Mouse (Mus musculus): ENCODE data around the gene Lipe.
A peak's percentile ranks its signal among the peaks of the same experiment; 100 is the strongest.

Gene Lipe

DNA sequence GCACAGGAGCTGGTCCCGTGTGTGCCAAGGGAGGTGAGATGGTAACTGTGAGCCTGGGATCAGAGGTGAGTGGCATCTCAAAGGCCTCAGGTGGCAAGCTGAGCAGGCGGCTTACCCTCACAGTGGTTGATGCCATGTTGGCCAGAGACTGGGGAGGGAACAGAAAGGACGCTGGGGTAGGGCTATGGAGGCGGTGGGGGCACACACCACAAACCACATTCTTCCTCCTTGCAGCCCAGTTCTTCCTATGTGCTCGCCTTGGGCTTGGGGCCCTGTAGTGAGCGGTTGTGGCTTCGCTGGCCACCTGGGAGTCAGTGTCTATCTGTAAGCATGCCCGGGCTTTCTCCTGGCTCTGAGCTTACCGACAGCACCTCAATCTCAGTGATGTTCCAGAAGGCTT lies 13.7 kb downstream of the Lipe start:
- no peak for DNase-seq

DNA sequence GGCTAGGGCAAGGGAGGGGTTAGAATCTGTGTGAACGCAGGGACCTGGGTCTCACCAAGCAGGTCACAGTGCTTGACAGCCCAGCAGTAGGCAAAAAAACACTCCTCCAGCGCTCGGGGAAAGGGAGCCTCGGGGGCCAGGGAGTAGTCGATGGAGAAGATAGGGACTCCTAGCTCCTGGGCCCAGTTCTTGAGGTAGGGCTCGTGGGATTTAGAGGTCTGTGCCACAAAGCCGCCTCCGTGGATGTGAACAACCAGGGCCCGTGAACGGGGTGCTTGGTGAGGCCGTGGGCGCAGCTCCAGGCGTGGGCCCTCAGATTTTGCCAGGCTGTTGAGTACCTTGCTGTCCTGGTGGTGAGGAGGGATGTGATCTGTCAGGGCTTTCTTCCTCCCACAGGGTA lies 14.2 kb downstream of the Lipe start:
- DNase-seq: no peak

DNA sequence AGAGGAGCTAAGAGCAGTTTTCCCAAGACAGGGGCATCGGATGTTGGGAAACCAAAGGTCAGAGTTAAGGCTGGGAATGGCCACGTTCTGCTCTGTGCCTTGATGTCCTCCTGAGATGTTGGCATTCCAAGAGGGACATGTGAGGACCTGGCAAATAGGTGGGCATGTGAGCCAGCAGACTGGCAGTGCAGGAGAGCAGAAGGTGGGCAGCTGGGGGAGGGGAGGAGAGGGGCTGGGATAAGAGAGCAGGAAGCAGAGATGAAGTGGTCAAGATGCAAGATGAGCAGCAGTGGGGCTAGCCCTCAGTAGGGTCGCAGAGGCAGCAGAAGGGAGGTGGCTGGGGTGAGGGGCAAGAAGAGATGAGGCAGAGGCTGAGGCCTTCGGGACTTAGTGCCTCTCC lies 14.6 kb downstream of the Lipe start:
- DNase-seq: no peak

DNA sequence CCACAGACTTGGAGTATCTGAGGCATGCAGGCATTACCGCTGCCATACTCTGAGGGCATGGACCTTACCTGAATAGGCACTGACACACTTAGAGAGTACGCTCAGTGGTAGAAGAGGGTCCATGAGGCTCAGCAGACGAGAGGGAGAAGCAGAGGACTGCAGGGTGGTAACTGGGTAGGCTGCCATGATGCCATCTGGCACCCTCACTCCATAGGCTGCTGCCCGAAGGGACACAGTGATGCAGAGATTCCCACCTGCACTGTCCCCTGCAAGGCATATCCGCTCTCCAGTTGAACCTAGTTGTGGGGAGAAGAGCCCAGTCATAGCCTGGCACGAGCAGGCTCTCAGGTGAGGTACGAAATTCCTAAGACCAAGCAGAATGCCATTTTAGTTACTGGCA lies 15.1 kb downstream of the Lipe start:
- DNase-seq: no peak

DNA sequence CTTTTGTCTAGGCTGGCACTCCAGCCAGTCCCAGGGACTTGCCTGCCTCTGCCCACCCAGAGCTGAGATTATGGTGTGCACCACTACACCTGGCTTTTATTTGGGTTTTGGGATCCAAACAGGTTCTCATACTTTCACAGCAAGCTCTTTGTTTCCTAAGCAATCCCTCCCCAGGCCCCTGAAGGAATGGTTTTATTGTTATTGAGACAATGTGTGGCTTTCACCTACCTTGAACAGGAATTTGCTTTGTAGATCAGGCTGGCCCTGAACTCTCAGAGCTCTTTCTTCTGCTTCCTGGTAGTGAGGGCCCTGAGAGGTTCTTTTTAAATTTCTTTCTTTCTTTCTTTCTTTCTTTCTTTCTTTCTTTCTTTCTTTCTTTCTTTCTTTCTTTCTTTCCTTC lies 16.0 kb downstream of the Lipe start:
- no peak for DNase-seq

DNA sequence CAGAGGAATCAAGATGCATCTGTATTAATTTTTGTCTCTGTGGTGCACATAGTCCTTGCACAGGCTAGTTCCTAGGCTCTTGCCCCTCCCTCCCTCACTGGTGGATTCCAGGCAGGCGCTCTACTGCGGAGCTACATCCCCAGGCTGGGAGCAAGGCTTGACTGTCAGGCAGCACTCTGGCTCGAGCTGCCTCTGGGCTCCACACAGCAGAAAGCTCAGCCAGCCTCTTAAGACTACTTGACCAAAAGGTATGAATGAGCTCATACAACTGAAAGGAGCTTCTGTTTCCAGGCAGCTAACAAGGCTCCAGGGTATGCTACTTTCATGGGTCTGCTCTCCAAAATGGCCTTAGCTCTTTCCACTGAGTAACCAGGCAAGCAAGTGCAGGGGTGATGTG lies 17.2 kb downstream of the Lipe start:
- DNase-seq: no peak

DNA sequence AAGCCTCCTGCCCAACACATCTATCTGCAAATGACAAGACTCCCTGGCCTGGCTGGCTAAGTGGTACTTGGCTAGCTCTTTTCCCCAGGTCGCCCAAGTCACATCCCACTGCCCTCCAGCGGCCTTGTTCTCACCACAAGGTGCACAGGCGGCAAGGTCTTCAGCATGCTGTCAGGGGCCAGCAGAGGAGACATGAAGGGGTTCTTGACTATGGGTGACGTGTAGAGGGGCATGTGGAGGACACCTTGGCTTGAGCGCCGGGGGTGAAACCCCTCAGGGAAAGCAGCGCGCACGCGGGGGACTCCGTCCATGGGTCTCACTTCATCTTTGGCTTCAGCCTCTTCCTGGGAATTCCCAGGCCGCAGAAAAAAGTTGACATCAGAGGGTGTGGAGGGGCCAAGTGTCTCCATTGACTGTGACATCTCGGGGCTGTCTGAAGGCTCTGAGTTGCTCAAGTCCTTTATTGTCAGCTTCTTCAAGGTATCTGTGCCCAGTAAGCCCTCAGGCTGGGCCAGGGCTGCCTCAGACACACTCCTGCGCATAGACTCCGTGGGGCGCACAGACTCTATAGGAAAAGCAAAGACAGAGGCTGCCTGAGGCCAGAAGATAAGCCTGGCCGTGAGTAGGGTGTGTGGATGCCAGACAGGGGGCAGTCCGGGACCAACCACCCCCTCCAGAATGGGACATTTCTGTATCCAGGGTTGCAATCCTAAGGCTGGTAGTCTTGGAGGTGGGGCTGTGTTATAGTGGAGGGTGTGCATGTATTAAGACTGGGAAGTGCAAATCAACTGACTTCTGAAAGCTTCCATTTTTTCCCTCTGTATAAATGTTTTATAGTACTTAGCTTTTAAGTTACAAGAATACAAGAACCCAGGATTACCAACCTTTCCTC lies 17.9 kb downstream of the Lipe start:
- no peak for DNase-seq

DNA sequence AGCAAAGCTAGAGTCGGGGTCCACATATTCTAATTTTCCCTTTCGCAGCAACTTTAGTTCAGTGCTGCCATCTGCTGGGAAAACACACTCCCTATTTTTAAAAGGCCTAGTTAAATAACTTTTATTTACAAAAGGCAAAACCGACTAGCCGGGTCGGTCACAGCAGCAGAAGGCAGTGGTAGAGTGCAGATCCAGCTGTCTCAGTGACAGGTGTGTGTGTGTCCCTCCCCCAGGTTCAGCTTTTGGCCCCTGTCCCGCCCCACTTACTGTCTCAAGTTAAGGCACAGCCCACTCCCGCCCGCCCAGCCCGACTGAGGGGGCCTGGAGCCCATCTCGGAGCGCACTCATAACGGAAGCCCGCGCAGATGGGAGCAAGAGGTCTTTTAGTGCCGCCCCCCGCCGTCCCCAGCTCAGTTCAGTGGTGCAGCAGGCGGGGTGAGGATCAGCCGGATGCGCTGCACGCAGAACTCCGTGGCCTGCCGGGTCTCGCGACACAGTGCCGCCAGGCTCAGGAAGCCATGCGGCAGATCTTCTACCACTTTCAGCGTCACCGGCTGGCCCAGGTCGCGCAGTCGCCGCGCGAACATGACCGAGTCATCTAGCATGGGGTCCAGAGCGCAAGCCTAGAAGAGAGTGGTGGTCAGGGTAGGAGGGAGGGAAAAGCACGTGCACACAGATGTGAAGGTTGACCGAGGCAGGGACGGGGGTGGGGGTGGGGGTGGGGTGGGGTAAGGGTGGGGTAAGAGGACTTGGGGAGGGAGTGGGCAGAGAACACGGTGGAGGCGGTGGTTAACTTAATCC lies 18.8 kb downstream of the Lipe start:
- DNase-seq: peak; percentile 44

DNA sequence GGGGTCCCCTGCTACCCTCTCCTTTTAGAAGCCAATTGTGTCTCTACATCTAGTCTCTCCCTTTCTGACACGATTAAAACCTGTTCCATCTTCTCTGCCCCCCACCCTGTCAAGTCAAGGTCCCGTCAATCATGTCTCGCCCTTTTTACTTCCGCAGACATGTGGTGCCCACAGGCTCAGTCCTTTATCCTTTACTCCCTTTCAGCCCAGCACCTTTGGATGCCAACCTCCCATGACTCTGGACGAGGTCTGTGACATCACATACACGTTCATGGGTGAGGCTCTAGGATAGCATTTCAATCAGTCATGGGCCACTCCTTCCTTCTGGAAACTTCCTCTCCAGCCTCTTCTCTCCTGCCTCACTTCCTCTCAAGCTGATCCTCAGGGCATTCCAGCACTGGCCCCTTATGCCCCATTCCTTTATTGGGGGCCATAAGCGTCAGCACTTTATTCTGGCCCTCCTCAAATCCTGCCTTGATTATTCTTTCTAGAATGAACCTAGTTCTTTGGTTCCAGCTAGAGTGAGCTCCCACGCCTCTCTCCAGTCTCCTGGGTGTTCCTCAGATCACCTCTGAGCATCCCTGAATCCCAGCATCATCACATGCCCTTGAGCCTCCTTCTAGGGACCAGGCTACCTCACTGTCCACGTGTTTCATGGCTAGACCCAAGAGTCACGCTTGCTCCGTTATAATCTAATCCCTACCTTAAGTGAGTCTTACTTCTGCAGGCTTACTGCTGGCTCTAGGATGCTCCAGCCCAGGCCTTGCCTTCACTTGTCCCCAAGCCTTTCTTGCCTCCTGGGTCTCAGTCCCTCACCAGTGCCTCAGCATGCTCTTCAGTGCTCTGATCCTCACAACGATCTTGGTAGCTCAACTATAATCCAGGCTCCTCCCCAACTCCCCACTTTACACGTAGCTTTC lies 20.1 kb downstream of the Lipe start:
- DNase-seq: no peak

DNA sequence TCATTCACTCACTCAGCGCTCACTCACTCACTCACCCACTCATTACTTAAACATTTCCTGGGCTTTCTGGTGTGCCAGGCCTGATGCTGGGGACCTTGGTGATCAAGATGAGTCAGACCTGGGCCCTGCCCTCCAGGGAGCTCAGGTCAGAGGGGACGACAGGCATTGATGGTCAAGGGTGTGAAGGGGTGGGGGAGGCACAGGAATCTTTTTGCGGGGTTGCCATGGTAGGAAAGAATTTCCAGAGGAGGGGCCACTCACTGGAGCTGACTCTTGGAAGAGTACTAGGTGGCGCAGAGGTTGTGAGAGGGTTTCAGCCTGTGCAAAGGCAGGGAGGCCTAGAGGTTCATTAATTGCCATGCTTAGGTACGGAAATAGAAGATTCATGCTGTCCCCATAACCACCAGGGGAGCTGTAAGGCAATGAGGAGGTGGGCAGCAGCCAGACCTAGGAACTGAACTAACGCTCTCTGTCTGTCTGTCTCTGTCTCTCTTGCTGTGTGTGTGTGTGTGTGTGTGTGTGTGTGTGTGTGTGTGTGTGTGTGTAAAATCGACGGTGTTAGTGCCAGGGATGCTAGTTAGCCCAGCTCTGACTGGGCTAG lies 21.3 kb downstream of the Lipe start:
- DNase-seq: no peak

DNA sequence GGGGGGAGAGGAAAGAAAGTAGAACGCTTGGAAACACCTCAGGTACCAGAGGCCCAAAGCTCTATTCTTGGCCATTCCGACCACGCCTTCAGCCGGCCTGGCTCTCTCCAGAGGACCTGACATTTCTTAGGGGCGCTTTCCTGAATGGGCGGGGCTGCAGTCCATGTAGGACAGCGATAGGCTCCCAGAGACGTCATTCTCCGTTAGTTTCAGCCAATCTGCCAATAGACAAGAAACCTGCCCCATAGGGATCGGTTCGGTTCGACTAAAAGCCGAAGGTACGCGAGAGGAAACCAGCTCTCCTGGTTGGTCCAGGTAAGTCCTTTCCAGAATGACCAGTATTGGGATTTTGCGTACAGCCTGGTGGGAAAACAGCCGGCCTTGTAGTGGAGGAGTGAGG lies 22.0 kb downstream of the Lipe start:
- peak; percentile 92 for DNase-seq

DNA sequence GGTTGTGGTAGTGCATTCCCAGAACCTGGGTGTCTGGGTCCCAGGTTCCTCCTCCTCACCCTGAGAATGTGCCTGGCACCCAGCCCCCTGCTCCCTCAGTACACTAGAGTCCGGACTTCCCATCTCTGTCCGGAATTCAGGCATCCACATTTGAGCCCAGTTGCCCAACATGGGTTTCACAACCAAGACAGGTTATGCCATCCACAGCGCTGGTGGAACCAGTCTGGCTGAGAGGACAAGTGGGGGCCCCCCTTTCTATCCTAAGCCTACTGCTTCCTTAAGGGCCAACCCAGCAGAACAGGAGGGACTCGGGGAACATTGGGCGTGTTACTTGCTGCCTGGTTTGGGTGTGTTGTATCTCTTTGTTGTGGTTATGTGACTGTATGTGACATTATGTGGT lies 26.1 kb downstream of the Lipe start:
- DNase-seq: no peak

DNA sequence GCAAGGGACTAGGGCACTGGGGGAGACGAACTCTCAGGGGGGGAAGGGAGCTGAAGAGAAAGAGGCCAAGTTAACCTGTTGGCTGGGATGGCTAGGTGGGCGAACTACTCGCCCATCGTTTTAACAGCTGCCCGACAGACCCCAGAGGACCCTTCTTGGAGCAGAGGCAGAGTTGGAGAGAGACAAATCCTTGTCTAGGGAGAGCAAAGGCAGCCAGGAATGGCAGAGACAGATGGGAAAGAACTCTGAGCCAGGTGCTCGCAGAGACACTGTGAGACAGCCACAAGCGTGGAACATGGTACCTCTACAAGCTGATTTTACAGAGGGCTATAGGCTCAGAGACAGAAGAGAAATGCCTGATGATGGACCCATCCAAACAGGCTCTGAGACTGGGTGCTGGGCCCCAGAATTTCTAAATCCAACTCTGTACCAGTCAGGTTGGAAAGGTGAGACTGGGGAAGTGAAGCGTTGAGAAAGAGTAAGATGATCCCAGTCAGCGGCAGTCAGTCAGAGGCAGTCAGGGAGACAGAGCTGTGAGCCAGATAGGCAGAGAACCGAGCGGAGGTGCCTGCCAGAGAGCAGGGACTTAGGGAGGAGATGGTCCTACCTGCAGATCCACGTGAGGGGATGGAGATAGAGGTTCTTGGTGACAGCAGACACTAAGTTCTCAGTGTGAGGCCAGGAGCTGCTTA lies 29.3 kb downstream of the Lipe start, which contains the start of gene Cnfn:
TSS of gene Cnfn (minus strand) at position 667 of the 692 bp plus-strand sequence.
- no peak for DNase-seq

DNA sequence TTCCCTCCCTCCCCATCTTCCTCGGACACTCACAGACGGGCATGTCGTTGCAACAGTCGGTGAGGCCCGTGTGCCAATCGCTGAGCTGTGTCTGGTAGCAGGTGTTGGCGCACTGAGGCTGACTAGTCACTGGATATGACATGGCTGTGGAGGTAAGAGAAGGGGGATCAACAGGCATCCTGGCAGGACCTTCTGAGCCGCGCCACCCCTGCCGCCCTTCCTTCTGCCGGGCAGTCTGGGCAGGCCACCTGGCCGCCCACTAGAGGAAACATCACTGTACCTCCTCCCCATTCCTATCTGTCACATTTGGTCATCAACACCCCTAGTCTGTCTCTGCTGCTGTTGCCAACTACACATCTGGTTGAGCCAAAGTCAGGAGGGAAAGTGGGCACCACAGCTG lies 30.2 kb downstream of the Lipe start:
- DNase-seq: no peak

DNA sequence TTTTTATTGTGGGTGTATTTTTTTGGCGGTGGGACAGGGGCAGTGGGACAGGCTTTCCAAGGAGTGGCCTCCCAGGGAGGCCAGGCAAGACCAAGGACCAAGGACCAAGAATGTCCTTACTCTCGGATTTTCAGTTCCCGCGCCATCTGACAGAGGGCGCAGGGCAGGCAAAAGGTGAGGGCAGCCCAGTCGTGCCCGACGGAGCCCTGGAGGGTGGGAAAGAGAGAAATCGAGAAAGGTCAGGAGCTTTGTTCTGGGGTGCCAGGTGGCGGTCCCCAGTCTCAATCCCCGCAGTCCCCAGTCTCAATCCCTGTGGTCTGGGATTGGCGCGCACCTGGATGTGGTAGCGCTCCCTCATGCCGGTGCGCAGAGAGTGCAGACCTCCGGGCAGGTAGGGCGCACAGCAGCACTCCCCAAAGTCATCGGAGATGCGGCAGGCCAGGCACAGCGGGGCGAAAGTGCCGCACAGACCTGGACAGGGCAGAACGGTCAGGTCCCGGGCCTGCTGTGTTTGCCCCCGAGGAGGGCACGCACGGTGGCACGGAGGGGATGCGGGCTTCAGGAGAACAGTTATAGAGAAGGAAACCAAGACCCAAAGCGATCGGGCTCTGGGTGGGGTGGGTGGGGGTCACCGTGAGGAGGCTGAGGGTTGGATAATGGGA lies 30.7 kb downstream of the Lipe start:
- no peak for DNase-seq

DNA sequence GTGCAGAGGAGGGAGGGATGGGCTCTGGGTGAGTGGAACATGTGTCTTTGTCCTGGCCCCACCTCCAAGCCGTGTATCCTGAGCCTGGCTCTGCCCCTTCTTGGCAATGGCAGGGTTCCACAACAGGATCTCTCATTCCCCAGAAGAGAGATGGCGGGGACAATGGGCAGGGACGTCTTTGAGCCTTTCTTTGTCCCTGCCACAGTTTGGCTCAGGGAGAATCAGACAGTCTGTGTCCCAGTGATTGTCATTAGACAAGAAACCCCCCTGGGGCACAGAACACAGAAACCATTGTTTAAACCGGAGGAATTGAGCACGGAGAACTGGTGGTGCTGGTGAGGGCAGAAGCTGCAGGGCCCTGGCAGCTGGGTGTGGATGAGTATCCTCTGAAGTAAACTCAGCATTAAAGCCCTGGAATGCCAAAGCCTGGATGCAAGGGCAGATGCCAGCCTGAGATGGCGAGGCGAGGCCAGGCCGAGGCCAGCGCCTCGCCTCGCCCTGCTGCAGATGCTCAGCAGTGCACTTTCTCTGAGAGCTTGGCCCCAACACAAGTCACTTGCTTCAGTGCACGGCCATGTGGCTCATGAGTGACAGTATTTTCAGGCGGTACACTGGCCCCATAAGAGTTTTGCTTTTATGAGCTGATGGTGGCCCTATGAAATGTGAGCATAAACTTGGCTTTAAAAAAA lies 32.4 kb downstream of the Lipe start:
- no peak for DNase-seq

DNA sequence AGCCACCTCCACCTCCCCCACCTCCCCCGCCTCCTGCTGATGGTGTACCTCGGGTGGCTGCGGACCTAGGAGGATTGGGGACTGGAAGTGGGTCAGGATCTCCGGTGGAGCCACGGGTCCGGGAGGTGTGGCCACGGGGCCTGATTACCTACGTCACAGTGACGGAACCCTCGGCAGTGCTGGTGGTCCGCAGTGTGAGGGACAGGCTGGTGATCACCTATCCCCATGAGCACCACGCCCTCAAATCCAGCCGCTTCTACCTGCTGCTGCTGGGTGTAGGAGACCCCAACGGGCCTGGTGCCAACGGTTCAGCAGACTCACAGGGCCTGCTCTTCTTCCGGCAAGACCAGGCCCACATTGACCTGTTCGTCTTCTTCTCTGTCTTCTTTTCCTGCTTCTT lies 34.9 kb downstream of the Lipe start:
- no peak for DNase-seq

DNA sequence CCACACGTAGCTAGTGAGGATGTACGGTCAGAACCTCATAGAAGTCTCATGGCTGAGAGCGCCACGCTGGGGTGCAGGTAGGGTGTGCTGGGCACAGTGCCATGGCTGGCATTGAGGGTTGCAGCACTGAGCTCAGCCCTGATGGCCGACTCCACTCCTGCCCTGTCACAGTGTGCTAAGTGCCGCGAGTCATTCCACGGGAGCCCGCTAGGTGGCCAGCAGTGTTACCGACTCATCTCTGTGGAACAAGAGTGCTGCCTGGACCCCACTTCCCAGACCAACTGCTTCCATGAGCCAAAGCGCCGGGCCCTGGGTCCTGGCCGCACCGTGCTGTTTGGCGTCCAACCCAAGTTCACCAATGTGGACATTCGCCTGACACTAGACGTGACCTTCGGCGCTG lies 35.4 kb downstream of the Lipe start:
- DNase-seq: no peak

DNA sequence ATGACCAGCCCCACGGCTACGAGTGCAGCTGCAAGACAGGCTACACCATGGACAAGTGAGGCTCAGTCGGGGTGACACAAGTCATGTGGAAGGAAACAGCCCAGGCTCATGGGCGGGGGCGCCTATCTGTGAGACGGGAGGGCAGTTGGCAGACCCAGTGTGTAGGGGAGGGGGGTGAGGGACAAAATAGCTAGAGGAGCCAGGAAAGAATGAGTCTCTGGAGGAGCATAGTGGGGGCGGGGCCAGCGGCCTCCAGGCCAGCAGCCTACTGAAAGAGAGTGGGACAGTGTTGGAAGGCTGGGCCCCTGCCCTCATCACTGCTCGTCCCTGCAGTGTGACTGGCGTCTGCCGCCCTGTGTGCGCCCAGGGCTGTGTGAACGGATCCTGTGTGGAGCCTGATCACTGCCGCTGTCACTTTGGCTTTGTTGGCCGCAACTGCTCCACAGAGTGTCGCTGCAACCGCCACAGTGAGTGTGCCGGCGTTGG lies 39.7 kb downstream of the Lipe start:
- no peak for DNase-seq

DNA sequence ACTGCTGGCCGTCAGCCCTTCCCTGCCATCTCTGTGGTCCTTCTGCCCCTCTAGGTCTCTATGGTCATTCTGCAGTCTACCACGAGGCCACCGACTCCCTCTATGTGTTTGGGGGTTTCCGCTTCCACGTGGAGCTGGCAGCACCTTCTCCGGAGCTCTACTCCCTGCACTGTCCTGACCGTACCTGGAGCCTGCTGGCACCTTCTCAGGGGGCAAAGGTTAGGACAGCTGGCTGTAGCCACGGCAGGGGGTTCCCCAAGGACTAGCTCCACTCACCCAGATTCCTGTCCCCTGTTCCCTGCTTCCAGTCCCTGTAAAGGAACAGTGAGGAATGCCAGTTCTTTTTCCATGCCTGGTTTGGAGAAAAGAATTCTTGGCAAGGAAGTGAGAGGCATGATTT lies 49.6 kb downstream of the Lipe start:
- no peak for DNase-seq

All from right cerebral cortex, adult 18-20 months (tissue).